Mouse (Mus musculus): ENCODE results near the gene Trim65. TPM values are rescaled to one million over a fixed set of nuclear protein-coding genes. Genes with fewer than 3 reads are reported as not detected.

Trim65 gene
- 1 to 10 TPM; 6.2 to 7.1 TPM for total RNA-seq (2021)

GRCm38 (mm10) chr11:116130488-116131205, at the start of gene Trim65:
TSS of gene Trim65 (minus strand) at chr11:116131128.
- peak; percentile 72 to 77 for DNase-seq (ENCODE audit: extremely low spot score in 1 of 2, low spot score in 1 of 2)

GRCm38 (mm10) chr11:116178411-116179121, 47.6 kb upstream of the Trim65 start:
- no peak for DNase-seq (ENCODE audit: extremely low spot score in 1 of 2, low spot score in 1 of 2)

DNA sequence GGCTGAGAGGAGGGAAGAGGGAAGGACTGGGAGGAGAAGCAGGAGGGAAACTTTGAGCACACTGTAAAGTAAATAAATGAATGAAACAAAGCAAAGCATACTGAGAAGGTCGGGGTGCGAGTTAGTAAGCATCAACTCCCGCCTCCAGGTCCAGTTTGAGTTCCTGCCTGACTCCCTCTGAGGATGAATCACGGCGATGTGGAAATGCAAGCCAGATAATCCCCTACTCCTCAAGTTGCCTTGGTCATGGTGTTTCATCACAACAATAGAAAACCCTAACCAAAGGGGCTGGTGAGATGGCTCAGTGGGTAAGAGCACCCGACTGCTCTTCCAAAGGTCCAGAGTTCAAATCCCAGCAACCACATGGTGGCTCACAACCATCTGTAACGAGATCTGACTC, 45.1 kb upstream of the Trim65 start:
- no peak for DNase-seq (ENCODE audit: extremely low spot score in 1 of 2, low spot score in 1 of 2)

GRCm38 (mm10) chr11:116174775-116175448, 44.0 kb upstream of the Trim65 start:
- no peak for DNase-seq (ENCODE audit: extremely low spot score in 1 of 2, low spot score in 1 of 2)

GRCm38 (mm10) chr11:116171959-116172358, 41.0 kb upstream of the Trim65 start:
- no peak for DNase-seq (ENCODE audit: extremely low spot score in 1 of 2, low spot score in 1 of 2)

GRCm38 (mm10) chr11:116170003-116170800, 39.3 kb upstream of the Trim65 start:
- DNase-seq (ENCODE audit: extremely low spot score in 1 of 2, low spot score in 1 of 2): no peak

- DNase-seq (ENCODE audit: extremely low spot score in 1 of 2, low spot score in 1 of 2): no peak
Measured at GRCm38 (mm10) chr11:116169214-116169613, 38.3 kb upstream of the Trim65 start.

GRCm38 (mm10) chr11:116167884-116168439, 37.0 kb upstream of the Trim65 start, which contains the start of gene Fbf1:
TSS of gene Fbf1 (minus strand) at chr11:116168166.
- DNase-seq (ENCODE audit: extremely low spot score in 1 of 2, low spot score in 1 of 2): peak; percentile 84 to 88

GRCm38 (mm10) chr11:116167232-116167631, 36.3 kb upstream of the Trim65 start:
- DNase-seq (ENCODE audit: extremely low spot score in 1 of 2, low spot score in 1 of 2): no peak

DNA sequence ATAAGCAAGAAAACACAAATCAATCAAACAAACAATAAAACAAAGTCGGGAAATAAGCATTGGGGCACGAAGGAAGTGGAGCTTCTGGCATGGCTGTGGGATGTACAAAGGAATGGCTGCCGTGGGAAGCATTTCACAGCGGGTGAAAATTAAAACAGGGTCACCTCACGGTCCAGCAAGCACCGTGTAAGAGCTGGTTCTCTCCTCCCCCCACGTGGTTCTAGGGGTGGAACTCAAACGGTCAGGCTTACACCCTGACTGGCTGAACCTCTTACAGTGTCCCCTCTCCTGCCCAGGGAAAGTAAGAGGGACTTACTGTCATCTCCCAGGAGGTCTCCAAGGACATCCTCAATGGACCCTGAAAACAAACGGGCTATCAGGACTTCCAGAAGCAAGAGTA, 32.1 kb upstream of the Trim65 start:
- DNase-seq (ENCODE audit: extremely low spot score in 1 of 2, low spot score in 1 of 2): no peak

DNA sequence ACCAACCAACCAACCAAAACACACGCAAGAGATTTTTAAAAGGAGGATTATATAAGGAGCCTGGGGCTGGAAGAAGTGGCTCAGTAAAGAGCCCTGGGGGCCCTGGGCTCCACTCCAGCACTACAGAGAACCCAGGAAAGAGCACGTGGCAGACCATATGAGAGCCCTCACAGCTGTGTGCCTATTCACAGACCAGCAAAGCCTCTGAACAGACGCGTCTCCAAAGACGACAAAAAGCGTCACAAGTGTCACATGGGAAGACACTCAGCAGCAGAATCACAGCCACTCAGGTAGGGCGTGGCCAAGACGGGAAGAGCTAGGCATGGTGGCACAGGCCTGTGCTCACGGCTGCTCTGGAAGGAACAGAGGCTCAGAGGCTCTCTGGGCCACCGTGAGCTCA, 31.2 kb upstream of the Trim65 start:
- DNase-seq (ENCODE audit: extremely low spot score in 1 of 2, low spot score in 1 of 2): peak in 1 of 2 experiments; percentile 24

GRCm38 (mm10) chr11:116161312-116161711, 30.4 kb upstream of the Trim65 start:
- no peak for DNase-seq (ENCODE audit: extremely low spot score in 1 of 2, low spot score in 1 of 2)

DNA sequence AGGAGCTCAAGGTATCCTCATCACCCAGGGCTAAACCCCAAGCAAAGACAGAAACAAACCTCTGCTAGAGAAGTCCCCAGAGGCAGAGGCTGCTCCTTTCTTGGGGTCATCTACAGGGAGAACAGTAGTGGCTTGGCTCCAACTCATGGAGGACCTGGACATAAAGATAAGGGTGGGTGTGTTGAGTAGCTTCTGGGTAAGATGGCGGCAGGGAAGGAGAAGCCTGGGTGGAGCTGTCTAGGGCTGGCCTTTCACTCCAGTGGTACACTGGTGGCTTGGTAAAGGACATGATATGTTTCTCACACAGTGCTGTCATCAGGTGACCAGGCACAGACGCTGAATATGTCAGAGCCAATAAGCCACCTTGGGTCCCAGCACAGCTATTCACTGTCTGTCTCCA, 20.0 kb upstream of the Trim65 start:
- DNase-seq (ENCODE audit: extremely low spot score in 1 of 2, low spot score in 1 of 2): no peak

DNA sequence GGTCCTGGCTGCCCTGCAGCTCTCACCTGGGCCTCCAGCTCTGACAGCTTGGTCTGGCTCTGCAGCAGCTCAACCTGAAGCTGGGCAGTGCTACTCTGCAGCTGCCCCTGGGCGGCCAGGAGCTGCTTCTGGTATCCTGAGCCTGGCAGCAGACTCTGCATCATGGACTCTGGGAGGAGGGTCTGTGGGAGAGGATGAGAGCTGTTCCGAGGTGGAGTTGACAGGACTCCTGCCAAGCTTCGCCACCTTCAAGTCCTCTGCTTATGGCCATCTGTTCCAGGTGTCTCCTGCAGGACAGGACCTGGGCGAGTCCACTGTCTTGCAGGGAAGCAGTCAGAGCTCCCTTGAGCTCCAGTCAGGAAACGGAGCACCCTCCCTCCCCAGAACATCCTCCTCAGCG, 18.4 kb upstream of the Trim65 start:
- DNase-seq (ENCODE audit: extremely low spot score in 1 of 2, low spot score in 1 of 2): no peak

- DNase-seq (ENCODE audit: extremely low spot score in 1 of 2, low spot score in 1 of 2): peak in 1 of 2 experiments; percentile 43
Measured at GRCm38 (mm10) chr11:116148761-116149221, 17.9 kb upstream of the Trim65 start.

GRCm38 (mm10) chr11:116146294-116146985, 15.5 kb upstream of the Trim65 start:
- peak; percentile 46 to 47 for DNase-seq (ENCODE audit: extremely low spot score in 1 of 2, low spot score in 1 of 2)

- DNase-seq (ENCODE audit: extremely low spot score in 1 of 2, low spot score in 1 of 2): no peak
Measured at GRCm38 (mm10) chr11:116145481-116146293, 14.8 kb upstream of the Trim65 start.

GRCm38 (mm10) chr11:116143468-116143867, 12.5 kb upstream of the Trim65 start:
- DNase-seq (ENCODE audit: extremely low spot score in 1 of 2, low spot score in 1 of 2): no peak

All from layer of hippocampus, postnatal 25 days (tissue).